Mouse (Mus musculus): ENCODE measurements around the gene Rps26. TPM values are rescaled to one million over a fixed set of nuclear protein-coding genes. Genes with fewer than 3 reads are reported as not detected.
"Not testable (repeated sequence)": the region's sequence is repeated elsewhere in the genome, so short reads cannot be mapped to it uniquely, and the experiment has no call there.

Gene Rps26
- polyA plus RNA-seq, 1 experiment from 2014 or later = 358 TPM

GRCm38 (mm10) chr10:128630306-128630705 is 3.8 kb upstream of the Rps26 start:
- not testable (repeated sequence) for H3K4me1 ChIP-seq (replicated peaks; ENCODE audit: control insufficient read depth, insufficient read depth, low read length); H3K27ac ChIP-seq (ENCODE audit: low read length); H3K9ac ChIP-seq (replicated peaks; ENCODE audit: low read depth, low read length); H3K27me3 ChIP-seq (replicated peaks; ENCODE audit: control insufficient read depth, insufficient read depth, low read length); ATAC-seq; H3K4me3 ChIP-seq (replicated peaks; ENCODE audit: low read length); H3K9me3 ChIP-seq (ENCODE audit: control insufficient read depth, low read length); H3K4me2 ChIP-seq (ENCODE audit: low read length)
- 82% methylated on average over 5 of the region's 5 CpGs for WGBS
- H3K36me3 ChIP-seq (ENCODE audit: control insufficient read depth, insufficient read depth) = peaks cover 14% of the 10 kb centered on the region

GRCm38 (mm10) chr10:128629746-128630145 is 3.2 kb upstream of the Rps26 start:
- H3K27ac ChIP-seq (ENCODE audit: low read length) = no peak overlapping the region
- peaks cover 6% of the 10 kb centered on the region for H3K4me1 ChIP-seq (replicated peaks; ENCODE audit: control insufficient read depth, insufficient read depth, low read length)
- no peaks in the 10 kb centered on the region for H3K27me3 ChIP-seq (replicated peaks; ENCODE audit: control insufficient read depth, insufficient read depth, low read length)
- WGBS = 81% methylated on average over 2 of the region's 2 CpGs
- H3K36me3 ChIP-seq (ENCODE audit: control insufficient read depth, insufficient read depth) = peaks cover 16% of the 10 kb centered on the region
- H3K4me3 ChIP-seq (replicated peaks; ENCODE audit: low read length) = no peak overlapping the region
- no peaks in the 10 kb centered on the region for H3K9me3 ChIP-seq (ENCODE audit: control insufficient read depth, low read length)
- ATAC-seq = no peak
- no peak overlapping the region for H3K4me2 ChIP-seq (ENCODE audit: low read length)
- H3K9ac ChIP-seq (replicated peaks; ENCODE audit: low read depth, low read length) = no peak overlapping the region

- Histone ChIP-seq H3K4me3 (replicated peaks; ENCODE audit: low read length) (no peak overlapping the region), H3K27ac (ENCODE audit: low read length) (no peak overlapping the region), H3K4me1 (replicated peaks; ENCODE audit: control insufficient read depth, insufficient read depth, low read length) (peaks cover 6% of the 10 kb centered on the region), H3K36me3 (ENCODE audit: control insufficient read depth, insufficient read depth) (peaks cover 15% of the 10 kb centered on the region), H3K9me3 (ENCODE audit: control insufficient read depth, low read length) (no peaks in the 10 kb centered on the region), H3K27me3 (replicated peaks; ENCODE audit: control insufficient read depth, insufficient read depth, low read length) (no peaks in the 10 kb centered on the region), H3K4me2 (ENCODE audit: low read length) (no peak overlapping the region), H3K9ac (replicated peaks; ENCODE audit: low read depth, low read length) (no peak overlapping the region)
- WGBS = 88% methylated on average over 10 of the region's 10 CpGs
- no peak for ATAC-seq
These were observed 1.1 kb upstream of the Rps26 start for GRCm38 (mm10) chr10:128627398-128628317.

- Histone ChIP-seq H3K4me3 (replicated peaks; ENCODE audit: low read length) (peak overlapping the region; percentile 48), H3K36me3 (ENCODE audit: control insufficient read depth, insufficient read depth) (peaks cover 16% of the 10 kb centered on the region), H3K4me1 (replicated peaks; ENCODE audit: control insufficient read depth, insufficient read depth, low read length) (peaks cover 6% of the 10 kb centered on the region), H3K9ac (replicated peaks; ENCODE audit: low read depth, low read length) (peak overlapping the region; percentile 55), H3K9me3 (ENCODE audit: control insufficient read depth, low read length) (no peaks in the 10 kb centered on the region), H3K27ac (ENCODE audit: low read length) (no peak overlapping the region), H3K4me2 (ENCODE audit: low read length) (peak overlapping the region; percentile 91), H3K27me3 (replicated peaks; ENCODE audit: control insufficient read depth, insufficient read depth, low read length) (no peaks in the 10 kb centered on the region)
- 45% methylated on average over 7 of the region's 7 CpGs for WGBS
- no peak for ATAC-seq
These were observed 1.2 kb downstream of the Rps26 start for GRCm38 (mm10) chr10:128625287-128625894.

- not testable (repeated sequence) for H3K27ac ChIP-seq (ENCODE audit: low read length); H3K4me3 ChIP-seq (replicated peaks; ENCODE audit: low read length); H3K27me3 ChIP-seq (replicated peaks; ENCODE audit: control insufficient read depth, insufficient read depth, low read length); ATAC-seq; H3K9ac ChIP-seq (replicated peaks; ENCODE audit: low read depth, low read length); H3K4me2 ChIP-seq (ENCODE audit: low read length); H3K9me3 ChIP-seq (ENCODE audit: control insufficient read depth, low read length); H3K4me1 ChIP-seq (replicated peaks; ENCODE audit: control insufficient read depth, insufficient read depth, low read length)
- 86% methylated on average over 4 of the region's 4 CpGs for WGBS
- H3K36me3 ChIP-seq (ENCODE audit: control insufficient read depth, insufficient read depth) = peaks cover 16% of the 10 kb centered on the region
These were observed 3.4 kb downstream of the Rps26 start for GRCm38 (mm10) chr10:128623106-128623613.

GRCm38 (mm10) chr10:128622702-128623101 is 3.8 kb downstream of the Rps26 start:
- H3K4me1 ChIP-seq (replicated peaks; ENCODE audit: control insufficient read depth, insufficient read depth, low read length) = peaks cover 6% of the 10 kb centered on the region

GRCm38 (mm10) chr10:128621986-128622520 is 4.5 kb downstream of the Rps26 start:
- Histone ChIP-seq H3K4me1 (replicated peaks; ENCODE audit: control insufficient read depth, insufficient read depth, low read length) (peaks cover 6% of the 10 kb centered on the region), H3K4me3 (replicated peaks; ENCODE audit: low read length) (no peak overlapping the region), H3K27me3 (replicated peaks; ENCODE audit: control insufficient read depth, insufficient read depth, low read length) (no peaks in the 10 kb centered on the region), H3K9ac (replicated peaks; ENCODE audit: low read depth, low read length) (no peak overlapping the region), H3K36me3 (ENCODE audit: control insufficient read depth, insufficient read depth) (peaks cover 16% of the 10 kb centered on the region), H3K4me2 (ENCODE audit: low read length) (no peak overlapping the region), H3K9me3 (ENCODE audit: control insufficient read depth, low read length) (no peaks in the 10 kb centered on the region), H3K27ac (ENCODE audit: low read length) (no peak overlapping the region)
- ATAC-seq = no peak
- 73% methylated on average over 3 of the region's 3 CpGs for WGBS

More at GRCm38 (mm10) chr10:128622702-128623101, 3.8 kb downstream of the Rps26 start:
- ATAC-seq = no peak
- Histone ChIP-seq H3K4me3 (replicated peaks; ENCODE audit: low read length) (no peak overlapping the region), H3K4me2 (ENCODE audit: low read length) (no peak overlapping the region), H3K9me3 (ENCODE audit: control insufficient read depth, low read length) (no peaks in the 10 kb centered on the region), H3K27me3 (replicated peaks; ENCODE audit: control insufficient read depth, insufficient read depth, low read length) (no peaks in the 10 kb centered on the region), H3K9ac (replicated peaks; ENCODE audit: low read depth, low read length) (no peak overlapping the region), H3K27ac (ENCODE audit: low read length) (no peak overlapping the region), H3K36me3 (ENCODE audit: control insufficient read depth, insufficient read depth) (peaks cover 16% of the 10 kb centered on the region)
- 88% methylated on average over 4 of the region's 4 CpGs for WGBS

- no peak overlapping the region for H3K4me3 ChIP-seq (replicated peaks; ENCODE audit: low read length)
- H3K9me3 ChIP-seq (ENCODE audit: control insufficient read depth, low read length) = no peaks in the 10 kb centered on the region
- no peak overlapping the region for H3K9ac ChIP-seq (replicated peaks; ENCODE audit: low read depth, low read length)
- no peaks in the 10 kb centered on the region for H3K27me3 ChIP-seq (replicated peaks; ENCODE audit: control insufficient read depth, insufficient read depth, low read length)
- H3K27ac ChIP-seq (ENCODE audit: low read length) = no peak overlapping the region
- no peak overlapping the region for H3K4me2 ChIP-seq (ENCODE audit: low read length)
- no peak for ATAC-seq
- H3K4me1 ChIP-seq (replicated peaks; ENCODE audit: control insufficient read depth, insufficient read depth, low read length) = peaks cover 2% of the 10 kb centered on the region
- H3K36me3 ChIP-seq (ENCODE audit: control insufficient read depth, insufficient read depth) = peaks cover 16% of the 10 kb centered on the region
These were observed 6.3 kb downstream of the Rps26 start for GRCm38 (mm10) chr10:128620241-128620640.

GRCm38 (mm10) chr10:128619148-128619547 is 7.4 kb downstream of the Rps26 start:
- H3K4me3 ChIP-seq (replicated peaks; ENCODE audit: low read length); H3K4me2 ChIP-seq (ENCODE audit: low read length); H3K27me3 ChIP-seq (replicated peaks; ENCODE audit: control insufficient read depth, insufficient read depth, low read length); H3K36me3 ChIP-seq (ENCODE audit: control insufficient read depth, insufficient read depth); ATAC-seq; H3K27ac ChIP-seq (ENCODE audit: low read length); H3K4me1 ChIP-seq (replicated peaks; ENCODE audit: control insufficient read depth, insufficient read depth, low read length); H3K9ac ChIP-seq (replicated peaks; ENCODE audit: low read depth, low read length); H3K9me3 ChIP-seq (ENCODE audit: control insufficient read depth, low read length): not testable (repeated sequence)
- WGBS = 87% methylated on average over 5 of the region's 5 CpGs

Measured in forebrain, embryonic 16.5 days (tissue).